Mouse (Mus musculus): Measurements from ENCODE around the gene Msi2.

Msi2 gene

GRCm38 (mm10) chr11:88506544-88507419 lies 211.5 kb downstream of the Msi2 start:
- no peak for DNase-seq

GRCm38 (mm10) chr11:88506109-88506508 lies 212.2 kb downstream of the Msi2 start:
- DNase-seq, result no peak

GRCm38 (mm10) chr11:88502566-88502965 lies 215.7 kb downstream of the Msi2 start:
- DNase-seq, result no peak

GRCm38 (mm10) chr11:88498491-88498890 lies 219.8 kb downstream of the Msi2 start:
- DNase-seq, result no peak

GRCm38 (mm10) chr11:88496460-88496859 lies 221.9 kb downstream of the Msi2 start:
- no peak for DNase-seq

- no peak for DNase-seq
These were observed 222.6 kb downstream of the Msi2 start for GRCm38 (mm10) chr11:88495759-88496158.

GRCm38 (mm10) chr11:88495018-88495417 lies 223.3 kb downstream of the Msi2 start:
- no peak for DNase-seq

GRCm38 (mm10) chr11:88493795-88494559 lies 224.3 kb downstream of the Msi2 start:
- no peak for DNase-seq

- DNase-seq, result no peak
These were observed 225.7 kb downstream of the Msi2 start for GRCm38 (mm10) chr11:88492585-88492984.

- no peak for DNase-seq
These were observed 228.3 kb downstream of the Msi2 start for GRCm38 (mm10) chr11:88489985-88490384.

- peak; percentile 17 for DNase-seq
These were observed 229.2 kb downstream of the Msi2 start for GRCm38 (mm10) chr11:88488941-88489724.

GRCm38 (mm10) chr11:88488175-88488940 lies 230.0 kb downstream of the Msi2 start:
- no peak for DNase-seq

GRCm38 (mm10) chr11:88485987-88486386 lies 232.3 kb downstream of the Msi2 start:
- no peak for DNase-seq

- DNase-seq, result no peak
These were observed 233.2 kb downstream of the Msi2 start for GRCm38 (mm10) chr11:88485088-88485487.

GRCm38 (mm10) chr11:88484047-88484446 lies 234.3 kb downstream of the Msi2 start:
- no peak for DNase-seq

GRCm38 (mm10) chr11:88482636-88483035 lies 235.7 kb downstream of the Msi2 start:
- DNase-seq, result no peak

- DNase-seq, result no peak
These were observed 236.1 kb downstream of the Msi2 start for GRCm38 (mm10) chr11:88482236-88482635.

- peak; percentile 28 for DNase-seq
These were observed 236.6 kb downstream of the Msi2 start for GRCm38 (mm10) chr11:88481602-88482161.

GRCm38 (mm10) chr11:88481092-88481601 lies 237.2 kb downstream of the Msi2 start:
- DNase-seq, result no peak

- no peak for DNase-seq
These were observed 238.8 kb downstream of the Msi2 start for GRCm38 (mm10) chr11:88479498-88479897.

GRCm38 (mm10) chr11:88474889-88475440 lies 243.3 kb downstream of the Msi2 start:
- no peak for DNase-seq
